Mouse (Mus musculus): Measurements from ENCODE around the gene Pelp1. TPM values are rescaled to one million over a fixed set of nuclear protein-coding genes. Genes with fewer than 3 reads are reported as not detected.

Pelp1 gene
- total and polyA plus RNA-seq, 2 experiments from 2014 or later, result 10.9 to 15.9 TPM

DNA sequence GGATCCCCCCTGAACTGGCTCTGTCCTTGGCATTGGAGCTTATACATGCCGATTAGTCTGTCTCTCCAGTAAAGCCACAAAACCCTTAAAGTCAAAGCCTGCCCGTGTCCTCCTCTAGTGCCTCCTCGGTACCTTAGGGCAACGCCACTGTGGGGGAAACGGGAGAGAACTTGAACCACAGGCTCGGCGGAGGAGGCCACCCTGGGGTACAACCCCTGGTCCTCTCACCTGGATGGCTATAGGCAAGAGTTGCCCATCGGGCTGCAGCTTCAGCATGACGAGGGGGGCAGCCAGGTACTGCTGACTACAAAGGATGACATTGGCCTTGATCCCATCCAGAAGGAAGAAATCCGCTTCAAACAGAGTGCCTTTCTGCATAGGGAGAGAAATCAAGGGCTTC, 62.0 kb downstream of the Pelp1 start:
- TF ChIP-seq CTCF (IDR thresholded peaks at IDR 0.05; ENCODE audit: low read depth) (no peak), EP300 (IDR thresholded peaks at IDR 0.05; ENCODE audit: low read depth) (no peak)
- Histone ChIP-seq H3K4me3 (ENCODE audit: low read depth, low read length) (no peak overlapping the region), H3K4me2 (ENCODE audit: low read depth, low read length) (no peak overlapping the region), H3K27ac (ENCODE audit: low read depth) (no peak overlapping the region), H3K9me3 (replicated peaks; ENCODE audit: control insufficient read depth, low read length) (no peaks in the 10 kb centered on the region), H3K4me1 (ENCODE audit: control insufficient read depth, insufficient read depth) (no peaks in the 10 kb centered on the region), H3K36me3 (replicated peaks; ENCODE audit: control insufficient read depth, insufficient read depth, low read length) (no peaks in the 10 kb centered on the region), H3K9ac (replicated peaks; ENCODE audit: low read depth, low read length) (no peak overlapping the region), H3K27me3 (ENCODE audit: control insufficient read depth, insufficient read depth, low read length) (peaks cover 47% of the 10 kb centered on the region)
- 74% methylated on average over 10 of the region's 10 CpGs for WGBS
- DNase-seq (ENCODE audit: low spot score) (no peak), ATAC-seq (ENCODE audit: insufficient read depth, low read depth) (no peak)

DNA sequence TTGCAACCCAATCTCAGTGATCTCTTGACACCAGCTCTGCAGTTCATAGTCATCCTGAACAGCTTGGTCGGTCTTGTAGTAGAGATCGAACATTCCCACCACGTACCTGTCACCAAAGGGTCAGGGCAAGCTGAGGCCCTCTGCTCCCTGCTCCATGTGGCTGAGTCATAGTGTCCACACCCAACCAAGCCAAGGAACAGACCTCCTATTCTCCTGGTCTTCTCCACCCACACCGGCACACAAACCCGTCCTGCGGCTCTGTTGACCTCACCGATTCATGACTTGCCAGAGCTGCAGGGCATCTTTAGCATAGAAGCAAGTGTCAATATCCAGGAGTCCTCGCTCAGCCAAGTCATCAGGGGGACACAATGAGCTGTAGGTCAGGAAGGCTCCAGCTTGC, 64.3 kb downstream of the Pelp1 start:
- Histone ChIP-seq H3K4me3 (ENCODE audit: low read depth, low read length) (no peak overlapping the region), H3K4me2 (ENCODE audit: low read depth, low read length) (no peak overlapping the region), H3K36me3 (replicated peaks; ENCODE audit: control insufficient read depth, insufficient read depth, low read length) (no peaks in the 10 kb centered on the region), H3K4me1 (ENCODE audit: control insufficient read depth, insufficient read depth) (no peaks in the 10 kb centered on the region), H3K9me3 (replicated peaks; ENCODE audit: control insufficient read depth, low read length) (no peaks in the 10 kb centered on the region), H3K9ac (replicated peaks; ENCODE audit: low read depth, low read length) (no peak overlapping the region), H3K27ac (ENCODE audit: low read depth) (no peak overlapping the region), H3K27me3 (ENCODE audit: control insufficient read depth, insufficient read depth, low read length) (peaks cover 25% of the 10 kb centered on the region)
- DNase-seq (ENCODE audit: low spot score) (no peak), ATAC-seq (ENCODE audit: insufficient read depth, low read depth) (no peak)
- 83% methylated on average over 8 of the region's 8 CpGs for WGBS
- no peak for TF ChIP-seq CTCF (IDR thresholded peaks at IDR 0.05; ENCODE audit: low read depth)

DNA sequence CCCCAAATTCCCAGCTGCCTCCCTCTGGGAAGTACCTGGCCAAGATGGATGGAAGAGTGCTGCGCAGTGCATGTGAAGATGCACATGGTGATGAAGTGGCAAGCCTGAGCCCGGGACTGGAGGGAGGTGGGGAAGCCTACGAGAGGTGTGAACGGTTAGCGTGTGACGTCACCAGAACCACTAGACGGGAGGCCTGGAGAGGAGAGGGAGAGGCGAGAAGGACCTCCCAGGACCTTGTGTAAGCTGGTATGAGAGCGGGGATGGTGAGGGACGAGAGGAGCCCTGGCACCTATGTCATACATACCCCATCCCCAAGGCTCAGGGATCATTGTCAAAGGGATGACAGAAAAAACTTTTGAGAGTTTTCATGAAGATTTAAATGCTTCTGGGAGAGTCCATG, 64.8 kb downstream of the Pelp1 start:
- ATAC-seq (ENCODE audit: insufficient read depth, low read depth) (no peak), DNase-seq (ENCODE audit: low spot score) (no peak)
- Histone ChIP-seq H3K4me3 (ENCODE audit: low read depth, low read length) (no peak overlapping the region), H3K36me3 (replicated peaks; ENCODE audit: control insufficient read depth, insufficient read depth, low read length) (no peaks in the 10 kb centered on the region), H3K27me3 (ENCODE audit: control insufficient read depth, insufficient read depth, low read length) (peaks cover 20% of the 10 kb centered on the region), H3K9me3 (replicated peaks; ENCODE audit: control insufficient read depth, low read length) (no peaks in the 10 kb centered on the region), H3K27ac (ENCODE audit: low read depth) (no peak overlapping the region), H3K9ac (replicated peaks; ENCODE audit: low read depth, low read length) (no peak overlapping the region), H3K4me2 (ENCODE audit: low read depth, low read length) (no peak overlapping the region), H3K4me1 (ENCODE audit: control insufficient read depth, insufficient read depth) (no peaks in the 10 kb centered on the region)
- 58% methylated on average over 10 of the region's 10 CpGs for WGBS
- TF ChIP-seq EP300 (IDR thresholded peaks at IDR 0.05; ENCODE audit: low read depth) (no peak), CTCF (IDR thresholded peaks at IDR 0.05; ENCODE audit: low read depth) (no peak)

Small RNAs within 50 kb of the gene (microRNA-seq; reads per million reads assigned to microRNA genes)
- gene Mir7115, result not detected

Other genes starting within 250 kb of the Pelp1 start
- 3.1 TPM in 1 of 2 replicates, not detected in the other for gene Slc16a11, start 197.3 kb downstream of the Pelp1 start, total RNA-seq (2014; rRNA removed; ENCODE audit: low replicate concordance)
- gene Slc16a11, start 197.3 kb downstream of the Pelp1 start, polyA plus RNA-seq (2015; fragmentation: Nextera tagmentation; extraction: Ambion mirVana), result 0.25 and 0.58 TPM in 2 replicates
- gene Slc16a13, start 189.0 kb downstream of the Pelp1 start, total RNA-seq (2014; rRNA removed; ENCODE audit: low replicate concordance), result 3.1 and 5.5 TPM in 2 replicates
- gene Slc16a13, start 189.0 kb downstream of the Pelp1 start, polyA plus RNA-seq (2015; fragmentation: Nextera tagmentation; extraction: Ambion mirVana), result 4.4 and 4.5 TPM in 2 replicates
- 12.8 and 44.1 TPM in 2 replicates for gene Bcl6b, start 180.2 kb downstream of the Pelp1 start, total RNA-seq (2014; rRNA removed; ENCODE audit: low replicate concordance)
- gene Bcl6b, start 180.2 kb downstream of the Pelp1 start, polyA plus RNA-seq (2015; fragmentation: Nextera tagmentation; extraction: Ambion mirVana), result 16.8 and 18.9 TPM in 2 replicates
- gene 0610010K14Rik, start 172.1 kb downstream of the Pelp1 start, total RNA-seq (2014; rRNA removed; ENCODE audit: low replicate concordance), result 47.7 and 60.5 TPM in 2 replicates
- gene 0610010K14Rik, start 172.1 kb downstream of the Pelp1 start, polyA plus RNA-seq (2015; fragmentation: Nextera tagmentation; extraction: Ambion mirVana), result 96.5 and 102 TPM in 2 replicates
- 6.8 and 15.2 TPM in 2 replicates for gene Gm21988, start 170.2 kb downstream of the Pelp1 start, total RNA-seq (2014; rRNA removed; ENCODE audit: low replicate concordance)
- 7.5 and 8.6 TPM in 2 replicates for gene Gm21988, start 170.2 kb downstream of the Pelp1 start, polyA plus RNA-seq (2015; fragmentation: Nextera tagmentation; extraction: Ambion mirVana)
- 13.1 and 75.0 TPM in 2 replicates for gene Rnasek, start 170.2 kb downstream of the Pelp1 start, total RNA-seq (2014; rRNA removed; ENCODE audit: low replicate concordance)
- 311 and 336 TPM in 2 replicates for gene Rnasek, start 170.2 kb downstream of the Pelp1 start, polyA plus RNA-seq (2015; fragmentation: Nextera tagmentation; extraction: Ambion mirVana)
- 1.4 and 2.5 TPM in 2 replicates for gene Alox12, start 154.7 kb downstream of the Pelp1 start, total RNA-seq (2014; rRNA removed; ENCODE audit: low replicate concordance)
- gene Alox12, start 154.7 kb downstream of the Pelp1 start, polyA plus RNA-seq (2015; fragmentation: Nextera tagmentation; extraction: Ambion mirVana), result 2.3 TPM in 2 replicates
- gene Alox12e, start 87.4 kb downstream of the Pelp1 start, total RNA-seq (2014; rRNA removed; ENCODE audit: low replicate concordance), result not detected in 2 replicates
- 0.05 TPM in 1 of 2 replicates, not detected in the other for gene Alox12e, start 87.4 kb downstream of the Pelp1 start, polyA plus RNA-seq (2015; fragmentation: Nextera tagmentation; extraction: Ambion mirVana)
- 0.23 TPM in 1 of 2 replicates, not detected in the other for gene Alox15, start 58.0 kb downstream of the Pelp1 start, total RNA-seq (2014; rRNA removed; ENCODE audit: low replicate concordance)
- gene Alox15, start 58.0 kb downstream of the Pelp1 start, polyA plus RNA-seq (2015; fragmentation: Nextera tagmentation; extraction: Ambion mirVana), result 0.11 and 0.22 TPM in 2 replicates
- gene Arrb2, start 22.6 kb upstream of the Pelp1 start, total RNA-seq (2014; rRNA removed; ENCODE audit: low replicate concordance), result 9.5 and 27.5 TPM in 2 replicates
- 4.8 and 6.0 TPM in 2 replicates for gene Arrb2, start 22.6 kb upstream of the Pelp1 start, polyA plus RNA-seq (2015; fragmentation: Nextera tagmentation; extraction: Ambion mirVana)
- 9.0 and 28.3 TPM in 2 replicates for gene Med11, start 41.9 kb upstream of the Pelp1 start, total RNA-seq (2014; rRNA removed; ENCODE audit: low replicate concordance)
- gene Med11, start 41.9 kb upstream of the Pelp1 start, polyA plus RNA-seq (2015; fragmentation: Nextera tagmentation; extraction: Ambion mirVana), result 13.7 and 15.9 TPM in 2 replicates
- gene Zmynd15, start 49.4 kb upstream of the Pelp1 start, total RNA-seq (2014; rRNA removed; ENCODE audit: low replicate concordance), result 0.04 and 5.0 TPM in 2 replicates
- 1.3 TPM in 2 replicates for gene Zmynd15, start 49.4 kb upstream of the Pelp1 start, polyA plus RNA-seq (2015; fragmentation: Nextera tagmentation; extraction: Ambion mirVana)
- 5.9 and 12.8 TPM in 2 replicates for gene Cxcl16, start 50.0 kb upstream of the Pelp1 start, total RNA-seq (2014; rRNA removed; ENCODE audit: low replicate concordance)
- gene Cxcl16, start 50.0 kb upstream of the Pelp1 start, polyA plus RNA-seq (2015; fragmentation: Nextera tagmentation; extraction: Ambion mirVana), result 9.8 and 11.3 TPM in 2 replicates
- gene Tm4sf5, start 95.2 kb upstream of the Pelp1 start, total RNA-seq (2014; rRNA removed; ENCODE audit: low replicate concordance), result 0.34 and 8.6 TPM in 2 replicates
- 7.6 and 7.8 TPM in 2 replicates for gene Tm4sf5, start 95.2 kb upstream of the Pelp1 start, polyA plus RNA-seq (2015; fragmentation: Nextera tagmentation; extraction: Ambion mirVana)
- not detected in 2 replicates for gene Vmo1, start 104.6 kb upstream of the Pelp1 start, total RNA-seq (2014; rRNA removed; ENCODE audit: low replicate concordance)
- gene Vmo1, start 104.6 kb upstream of the Pelp1 start, polyA plus RNA-seq (2015; fragmentation: Nextera tagmentation; extraction: Ambion mirVana), result 0.18 and 0.55 TPM in 2 replicates
- not detected in 2 replicates for gene Gltpd2, start 109.2 kb upstream of the Pelp1 start, total RNA-seq (2014; rRNA removed; ENCODE audit: low replicate concordance)
- gene Gltpd2, start 109.2 kb upstream of the Pelp1 start, polyA plus RNA-seq (2015; fragmentation: Nextera tagmentation; extraction: Ambion mirVana), result 0.34 TPM in 1 of 2 replicates, not detected in the other
- 474 and 521 TPM in 2 replicates for gene Psmb6, start 115.3 kb upstream of the Pelp1 start, total RNA-seq (2014; rRNA removed; ENCODE audit: low replicate concordance)
- gene Psmb6, start 115.3 kb upstream of the Pelp1 start, polyA plus RNA-seq (2015; fragmentation: Nextera tagmentation; extraction: Ambion mirVana), result 640 and 644 TPM in 2 replicates
- gene Gm40193, start 122.9 kb upstream of the Pelp1 start, total RNA-seq (2014; rRNA removed; ENCODE audit: low replicate concordance), result not detected in 2 replicates
- gene Gm40193, start 122.9 kb upstream of the Pelp1 start, polyA plus RNA-seq (2015; fragmentation: Nextera tagmentation; extraction: Ambion mirVana), result not detected in 2 replicates
- 14.5 and 18.5 TPM in 2 replicates for gene Pld2, start 130.0 kb upstream of the Pelp1 start, total RNA-seq (2014; rRNA removed; ENCODE audit: low replicate concordance)
- 5.4 and 6.8 TPM in 2 replicates for gene Pld2, start 130.0 kb upstream of the Pelp1 start, polyA plus RNA-seq (2015; fragmentation: Nextera tagmentation; extraction: Ambion mirVana)
- 20.4 and 38.0 TPM in 2 replicates for gene Mink1, start 152.8 kb upstream of the Pelp1 start, total RNA-seq (2014; rRNA removed; ENCODE audit: low replicate concordance)
- gene Mink1, start 152.8 kb upstream of the Pelp1 start, polyA plus RNA-seq (2015; fragmentation: Nextera tagmentation; extraction: Ambion mirVana), result 5.0 and 5.2 TPM in 2 replicates
- not detected in 2 replicates for gene 4930544D05Rik, start 205.8 kb upstream of the Pelp1 start, total RNA-seq (2014; rRNA removed; ENCODE audit: low replicate concordance)
- not detected in 2 replicates for gene 4930544D05Rik, start 205.8 kb upstream of the Pelp1 start, polyA plus RNA-seq (2015; fragmentation: Nextera tagmentation; extraction: Ambion mirVana)
- not detected in 2 replicates for gene Chrne, start 209.2 kb upstream of the Pelp1 start, total RNA-seq (2014; rRNA removed; ENCODE audit: low replicate concordance)
- gene Chrne, start 209.2 kb upstream of the Pelp1 start, polyA plus RNA-seq (2015; fragmentation: Nextera tagmentation; extraction: Ambion mirVana), result not detected in 2 replicates
- 0.08 TPM in 1 of 2 replicates, not detected in the other for gene Gp1ba, start 229.1 kb upstream of the Pelp1 start, total RNA-seq (2014; rRNA removed; ENCODE audit: low replicate concordance)
- gene Gp1ba, start 229.1 kb upstream of the Pelp1 start, polyA plus RNA-seq (2015; fragmentation: Nextera tagmentation; extraction: Ambion mirVana), result 0.26 and 0.27 TPM in 2 replicates
- 48.3 and 66.3 TPM in 2 replicates for gene Rnf167, start 237.2 kb upstream of the Pelp1 start, total RNA-seq (2014; rRNA removed; ENCODE audit: low replicate concordance)
- gene Rnf167, start 237.2 kb upstream of the Pelp1 start, polyA plus RNA-seq (2015; fragmentation: Nextera tagmentation; extraction: Ambion mirVana), result 61.8 and 62.5 TPM in 2 replicates
- gene Slc25a11, start 237.4 kb upstream of the Pelp1 start, total RNA-seq (2014; rRNA removed; ENCODE audit: low replicate concordance), result 530 and 532 TPM in 2 replicates
- gene Slc25a11, start 237.4 kb upstream of the Pelp1 start, polyA plus RNA-seq (2015; fragmentation: Nextera tagmentation; extraction: Ambion mirVana), result 446 and 451 TPM in 2 replicates
- gene Pfn1, start 244.6 kb upstream of the Pelp1 start, total RNA-seq (2014; rRNA removed; ENCODE audit: low replicate concordance), result 924 and 959 TPM in 2 replicates
- gene Pfn1, start 244.6 kb upstream of the Pelp1 start, polyA plus RNA-seq (2015; fragmentation: Nextera tagmentation; extraction: Ambion mirVana), result 903 and 932 TPM in 2 replicates
- 1,315 and 1,376 TPM in 2 replicates for gene Eno3, start 247.2 kb upstream of the Pelp1 start, total RNA-seq (2014; rRNA removed; ENCODE audit: low replicate concordance)
- 1,204 and 1,224 TPM in 2 replicates for gene Eno3, start 247.2 kb upstream of the Pelp1 start, polyA plus RNA-seq (2015; fragmentation: Nextera tagmentation; extraction: Ambion mirVana)